Mouse (Mus musculus) embryonic facial prominence, embryonic 13.5 days (tissue): ENCODE data around the gene Fpgt. TPM values are rescaled to one million over a fixed set of nuclear protein-coding genes. Genes with fewer than 3 reads are reported as not detected.

Experiments used
- ATAC-seq: fragments of 200-750 bp; cut with Nextera tagmentation; 2 replicates; pipeline ENCODE4 v1.8.0; 2017; ENCODE audit warnings: low read depth; ENCODE audit not compliant: insufficient number of reproducible peaks, insufficient read depth, low FRiP score, low TSS enrichment
- H3K27ac ChIP-seq: fragments of 300-500 bp; sonication (generic); 2 replicates; pipeline ENCODE4 v1.5.1; 2015; ENCODE audit warnings: moderate library complexity, mild to moderate bottlenecking, inconsistent platforms
- H3K27me3 ChIP-seq: fragments of 300-500 bp; sonication (generic); 2 replicates; pipeline ENCODE4 v1.6.1; 2015; ENCODE audit warnings: mild to moderate bottlenecking, inconsistent platforms
- H3K36me3 ChIP-seq: fragments of 300-500 bp; sonication (generic); 2 replicates; pipeline ENCODE4 v1.6.1; 2015; ENCODE audit warnings: mild to moderate bottlenecking, inconsistent platforms
- H3K4me1 ChIP-seq: fragments of 300-500 bp; sonication (generic); 2 replicates; pipeline ENCODE4 v1.6.1; 2015; ENCODE audit warnings: inconsistent platforms
- H3K4me2 ChIP-seq: fragments of 300-500 bp; sonication (generic); 2 replicates; pipeline ENCODE4 v1.6.1; 2015; ENCODE audit warnings: moderate library complexity, mild to moderate bottlenecking, inconsistent platforms
- H3K4me3 ChIP-seq: fragments of 300-500 bp; sonication (generic); 2 replicates; pipeline ENCODE4 v1.5.1; 2015; ENCODE audit warnings: mild to moderate bottlenecking, inconsistent platforms
- H3K9ac ChIP-seq: fragments of 300-500 bp; sonication (generic); 2 replicates; pipeline ENCODE4 v1.6.1; 2015; ENCODE audit warnings: mild to moderate bottlenecking, inconsistent platforms
- H3K9me3 ChIP-seq: fragments of 300-500 bp; sonication (generic); 2 replicates; pipeline ENCODE4 v1.6.1; 2016; ENCODE audit warnings: inconsistent platforms
- WGBS: fragments of 180-500 bp; shearing (Covaris S2); methylation state at CpG from one replicate; pipeline ENCODE4 v1.1.7; 2015; ENCODE audit warnings: mixed read lengths; 5-methylcytosine and 5-hydroxymethylcytosine counted together
- polyA plus RNA-seq: library from polyadenylated mRNA; unstranded; fragments of >200 nt; fragmentation: Nextera tagmentation; extraction: Ambion mirVana; gene quantifications from 2 replicates; pipeline ENCODE4 v1.2.1, GENCODE M21; 2015

Gene Fpgt
- polyA plus RNA-seq, 1 experiment from 2014 or later: 14.0 TPM

- 72% methylated on average over 6 of the region's 6 CpGs for WGBS
- H3K4me3 ChIP-seq: no peak within 1 kb of the TSS
- H3K36me3 ChIP-seq: no peaks in the 10 kb centered on the region
- H3K4me1 ChIP-seq: no peaks in the 10 kb centered on the region
- no peaks in the 10 kb centered on the region for H3K9me3 ChIP-seq
- H3K9ac ChIP-seq: no peak within 1 kb of the TSS
- ATAC-seq: no peak
- H3K27ac ChIP-seq: no peak within 1 kb of the TSS
- H3K4me2 ChIP-seq: no peak within 1 kb of the TSS
- H3K27me3 ChIP-seq: no peaks in the 10 kb centered on the region
These were observed 37.8 kb downstream of the Fpgt start, which contains the start of gene Tnni3k for GRCm38 (mm10) chr3:155055231-155055916. Gene Tnni3k (minus strand): TSS chr3:155055407.

DNA sequence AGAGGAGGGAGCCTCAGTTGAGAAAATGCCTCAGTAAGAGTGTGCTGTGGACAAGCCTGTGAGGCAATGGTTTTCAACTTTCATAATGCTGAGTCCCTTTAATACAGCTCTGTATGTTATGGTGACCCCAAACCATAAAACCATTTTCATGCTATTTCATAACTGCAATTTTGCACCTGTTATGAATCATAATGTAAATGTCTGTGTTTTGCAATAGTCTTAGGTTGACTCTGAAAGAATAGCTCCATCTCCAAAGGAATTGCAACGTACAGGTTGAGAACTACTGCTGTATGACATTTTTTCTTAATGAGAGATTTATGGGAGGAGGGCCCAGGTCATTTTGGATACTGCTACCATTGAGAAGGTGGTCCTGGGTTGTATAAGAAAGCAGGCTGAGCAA is 40.0 kb downstream of the Fpgt start:
- no peak for ATAC-seq
- Histone ChIP-seq H3K4me3 (no peak overlapping the region), H3K27me3 (no peaks in the 10 kb centered on the region), H3K36me3 (no peaks in the 10 kb centered on the region), H3K9me3 (no peaks in the 10 kb centered on the region), H3K9ac (no peak overlapping the region), H3K4me2 (no peak overlapping the region), H3K4me1 (no peaks in the 10 kb centered on the region), H3K27ac (no peak overlapping the region)
- WGBS: 62% methylated on average over 1 of the region's 1 CpGs

DNA sequence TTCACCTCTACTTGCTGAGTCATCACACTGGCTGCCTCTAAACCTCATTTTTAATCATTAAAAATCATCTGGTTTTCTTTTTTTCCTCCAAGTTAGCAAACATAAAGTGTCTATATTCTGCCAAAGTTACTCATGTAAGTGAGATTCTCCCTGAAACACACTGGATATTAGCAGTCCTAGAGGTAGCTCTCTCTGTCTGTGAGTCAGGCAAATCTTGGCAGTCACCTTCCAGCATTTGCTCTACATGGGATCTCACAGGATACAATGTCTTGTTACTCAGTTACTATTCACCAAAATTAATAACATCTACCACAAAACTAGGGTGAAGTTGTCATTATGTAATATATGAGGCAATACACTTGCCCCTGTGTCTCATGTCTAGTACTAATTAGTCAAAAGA is 41.2 kb downstream of the Fpgt start:
- no peak for ATAC-seq
- H3K9ac ChIP-seq: no peak overlapping the region
- H3K27me3 ChIP-seq: no peaks in the 10 kb centered on the region
- no peaks in the 10 kb centered on the region for H3K9me3 ChIP-seq
- H3K4me2 ChIP-seq: no peak overlapping the region
- no peak overlapping the region for H3K4me3 ChIP-seq
- no peak overlapping the region for H3K27ac ChIP-seq
- H3K36me3 ChIP-seq: no peaks in the 10 kb centered on the region
- no peaks in the 10 kb centered on the region for H3K4me1 ChIP-seq

DNA sequence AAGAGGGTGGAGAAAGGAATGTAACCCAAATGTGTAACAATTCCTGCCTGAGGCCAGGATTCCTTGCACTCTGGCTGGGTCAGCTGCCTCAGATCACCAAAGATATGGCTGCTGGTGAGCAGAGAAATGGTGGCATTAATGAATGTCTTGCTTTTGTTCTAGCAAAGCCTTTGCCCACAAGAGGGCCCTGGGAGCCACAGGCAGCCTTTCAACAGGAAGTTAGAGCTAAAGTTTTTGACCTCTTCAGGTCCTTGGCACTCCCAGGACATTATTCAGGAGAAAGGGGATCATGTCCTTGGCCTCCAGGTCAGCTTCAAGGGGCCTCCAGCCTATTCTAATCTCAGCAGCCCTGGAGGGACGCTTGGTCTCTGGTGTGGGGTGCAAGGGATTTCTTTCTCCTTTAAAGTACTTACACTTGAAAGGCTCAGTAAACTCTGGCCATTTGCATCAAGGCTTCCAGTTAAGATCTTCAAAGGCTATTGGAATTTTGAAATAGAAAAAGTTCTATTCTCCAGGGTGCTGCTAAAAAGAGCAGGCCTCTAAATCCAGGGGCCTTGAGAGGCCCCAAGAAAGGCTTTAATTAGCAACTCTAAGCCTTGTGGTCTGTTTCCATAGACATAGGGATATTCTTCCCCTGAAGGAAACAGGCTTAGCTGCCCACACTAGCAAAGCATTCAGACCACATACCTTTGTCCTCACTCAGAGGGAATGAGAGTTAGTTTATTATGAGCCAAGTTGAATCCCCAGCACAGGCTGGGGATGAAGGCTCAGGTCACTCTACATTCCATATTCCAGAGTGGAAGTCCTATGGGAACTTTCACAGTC is 54.0 kb downstream of the Fpgt start:
- Histone ChIP-seq H3K27ac (no peak overlapping the region), H3K9ac (no peak overlapping the region), H3K4me3 (no peak overlapping the region), H3K4me1 (no peaks in the 10 kb centered on the region), H3K9me3 (no peaks in the 10 kb centered on the region), H3K27me3 (no peaks in the 10 kb centered on the region), H3K36me3 (no peaks in the 10 kb centered on the region), H3K4me2 (no peak overlapping the region)
- ATAC-seq: no peak
- 23% methylated on average over 1 of the region's 1 CpGs for WGBS

Other genes starting within 250 kb of the Fpgt start
- 0.08 and 0.10 TPM in 2 replicates for gene Tnni3k, start 38.0 kb downstream of the Fpgt start, polyA plus RNA-seq
- gene Lrriq3, start within 50 bp of the Fpgt start, polyA plus RNA-seq: 0.87 and 0.89 TPM in 2 replicates